Mouse (Mus musculus) cerebral cortex, adult 2 months (tissue): ENCODE results near the gene Abcc4.

Experiments used
- WGBS: fragments of 180-500 bp; shearing (Covaris S2); methylation state at CpG from one replicate; pipeline ENCODE4 v1.1.7; 2018; 5-methylcytosine and 5-hydroxymethylcytosine counted together

Abcc4 gene

GRCm38 (mm10) chr14:118676308-118676994, 29.6 kb downstream of the Abcc4 start:
- WGBS: 80% methylated on average over 13 of the region's 13 CpGs

DNA sequence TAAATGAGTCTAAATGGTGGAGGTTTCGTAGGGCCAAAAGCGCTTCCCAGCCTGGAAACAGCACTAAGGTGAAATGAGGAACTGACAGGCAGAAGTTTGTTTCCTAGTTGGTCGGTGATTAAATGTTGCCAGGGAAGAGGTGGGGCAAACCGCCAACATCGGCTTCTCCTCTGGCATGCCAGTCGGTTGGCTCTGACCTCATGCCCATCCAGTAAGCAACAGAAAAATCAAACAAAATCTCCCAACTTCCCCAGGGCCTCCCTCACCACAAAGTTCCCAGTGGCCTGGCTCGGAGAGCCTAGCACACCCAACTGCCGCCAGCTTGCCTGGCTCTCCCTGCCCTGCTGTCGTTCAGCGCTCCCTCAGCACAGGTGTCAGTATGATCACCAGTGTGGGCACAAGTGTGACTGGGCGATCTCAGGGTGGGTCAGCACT, 31.3 kb downstream of the Abcc4 start:
- 65% methylated on average over 11 of the region's 11 CpGs for WGBS

- WGBS: 86% methylated on average over 7 of the region's 7 CpGs
Observed at GRCm38 (mm10) chr14:118674224-118674623, 31.8 kb downstream of the Abcc4 start.

GRCm38 (mm10) chr14:118673501-118673900, 32.5 kb downstream of the Abcc4 start:
- WGBS: 89% methylated on average over 6 of the region's 6 CpGs

- 99% methylated on average over 6 of the region's 6 CpGs for WGBS
Observed at GRCm38 (mm10) chr14:118672931-118673330, 33.1 kb downstream of the Abcc4 start.

- 61% methylated on average over 6 of the region's 6 CpGs for WGBS
Observed at GRCm38 (mm10) chr14:118667499-118667898, 38.5 kb downstream of the Abcc4 start.

DNA sequence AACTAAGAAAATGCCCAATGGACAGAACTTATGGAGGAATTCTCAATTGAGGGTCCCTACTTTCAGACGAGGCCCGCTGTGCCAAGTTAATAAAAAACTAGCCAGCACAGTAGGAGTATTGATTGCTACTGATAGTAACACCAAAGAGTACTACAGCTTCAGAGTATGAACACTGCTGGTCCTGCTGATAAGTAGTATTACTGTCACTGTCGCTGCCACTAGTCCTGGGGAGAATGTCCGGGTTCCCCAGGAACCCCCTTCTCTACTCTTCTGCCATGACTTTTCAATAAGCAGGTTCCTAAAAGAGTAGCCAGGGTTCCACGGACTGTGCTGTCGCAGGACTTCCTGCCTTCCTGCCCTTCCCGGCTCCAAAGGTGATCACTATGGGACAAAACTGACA, 41.4 kb downstream of the Abcc4 start:
- WGBS: 88% methylated on average over 7 of the region's 7 CpGs

GRCm38 (mm10) chr14:118662625-118663276, 43.3 kb downstream of the Abcc4 start:
- 75% methylated on average over 18 of the region's 18 CpGs for WGBS

GRCm38 (mm10) chr14:118662124-118662523, 43.9 kb downstream of the Abcc4 start:
- WGBS: 69% methylated on average over 10 of the region's 10 CpGs

DNA sequence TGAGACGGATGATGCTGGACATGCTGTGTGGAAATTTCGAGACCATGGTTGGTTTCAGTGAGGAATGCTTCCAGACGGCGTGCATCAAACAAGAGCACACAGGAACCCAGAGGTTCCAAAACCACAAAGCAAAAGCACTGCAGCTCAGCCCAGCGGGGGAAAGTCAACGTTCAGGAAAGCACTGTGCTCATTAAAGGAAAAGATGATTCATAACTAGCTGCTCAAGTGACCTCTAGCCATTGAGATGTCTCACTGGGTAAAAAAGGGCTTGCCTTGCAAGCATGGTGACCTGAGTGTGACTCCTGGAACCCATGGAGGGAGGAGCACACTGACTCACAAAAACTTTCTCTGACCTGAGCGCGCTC, 47.7 kb downstream of the Abcc4 start:
- 81% methylated on average over 8 of the region's 8 CpGs for WGBS

DNA sequence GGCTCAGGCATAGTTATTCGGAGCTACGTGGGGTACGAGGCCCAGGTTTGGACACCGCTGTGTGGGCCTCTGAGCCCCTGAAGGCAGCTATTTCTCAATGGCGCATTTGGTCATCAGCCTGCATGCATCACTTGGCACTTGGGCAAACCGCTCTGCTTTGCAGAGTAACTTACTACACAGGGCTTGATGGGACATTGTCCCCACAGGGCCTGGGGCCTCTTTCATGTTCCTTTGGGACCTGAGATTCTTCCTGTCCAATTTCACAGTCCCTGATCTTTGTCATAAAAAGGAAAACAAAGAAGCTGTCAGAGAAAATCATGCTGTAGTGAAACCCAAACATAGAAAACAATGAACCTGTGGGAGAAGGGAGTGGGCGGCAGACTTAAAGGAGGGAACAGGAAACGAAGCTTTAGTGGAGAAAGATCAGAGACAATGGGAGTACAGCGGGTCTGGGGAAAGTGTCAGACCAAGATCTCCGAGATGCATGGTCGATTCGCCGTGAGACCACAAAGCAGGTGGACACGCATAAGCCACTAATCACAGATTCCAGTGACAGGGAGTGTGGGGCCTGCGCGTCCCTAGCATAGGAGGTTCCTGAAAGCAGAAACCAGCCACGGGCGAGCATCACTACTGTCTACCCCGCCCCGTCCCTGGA, 48.2 kb downstream of the Abcc4 start:
- 79% methylated on average over 20 of the region's 20 CpGs for WGBS

DNA sequence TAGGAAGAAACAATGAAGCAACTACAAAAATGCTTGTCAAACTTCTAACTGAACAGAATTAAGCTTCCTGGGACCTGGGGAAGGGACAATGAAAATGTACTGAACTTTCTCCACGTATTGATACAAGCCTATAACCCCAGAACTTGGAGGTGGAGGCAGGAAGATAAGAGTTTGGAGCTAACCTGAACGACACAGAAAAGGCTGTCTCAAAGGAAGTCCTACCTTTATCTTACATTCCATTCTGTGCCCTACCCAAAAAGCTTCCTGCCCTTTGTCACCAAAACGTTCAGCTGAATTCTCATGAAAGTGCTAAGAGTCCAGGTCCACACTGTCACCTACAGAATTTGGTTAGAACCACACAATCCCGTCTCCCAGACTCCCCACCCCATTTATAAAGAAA, 48.8 kb downstream of the Abcc4 start:
- 70% methylated on average over 4 of the region's 4 CpGs for WGBS

- WGBS: 81% methylated on average over 7 of the region's 7 CpGs
Observed at GRCm38 (mm10) chr14:118656036-118656435, 50.0 kb downstream of the Abcc4 start.

DNA sequence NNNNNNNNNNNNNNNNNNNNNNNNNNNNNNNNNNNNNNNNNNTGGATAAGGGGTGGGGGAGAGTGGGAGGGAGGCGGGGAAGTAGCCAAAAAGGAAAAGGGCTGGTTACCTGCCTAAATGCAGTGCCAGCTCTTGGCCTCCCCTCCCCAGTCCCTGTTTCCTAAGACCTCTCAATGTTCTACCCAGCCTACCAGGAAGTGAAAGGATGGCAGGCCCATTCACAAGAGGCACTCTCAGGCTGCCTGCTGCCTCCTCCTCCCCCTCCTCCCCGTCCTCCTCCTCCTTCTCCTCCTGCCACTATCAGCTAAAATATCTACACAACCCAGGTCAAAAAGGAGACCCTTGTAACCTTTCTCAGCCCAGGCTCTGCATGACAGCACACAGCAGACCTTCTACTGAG, 51.1 kb downstream of the Abcc4 start:
- WGBS: 70% methylated on average over 2 of the region's 2 CpGs

- WGBS: 94% methylated on average over 20 of the region's 20 CpGs
Observed at GRCm38 (mm10) chr14:118651704-118652439, 54.1 kb downstream of the Abcc4 start.

- WGBS: 90% methylated on average over 2 of the region's 2 CpGs
Observed at GRCm38 (mm10) chr14:118649895-118650256, 56.1 kb downstream of the Abcc4 start.

DNA sequence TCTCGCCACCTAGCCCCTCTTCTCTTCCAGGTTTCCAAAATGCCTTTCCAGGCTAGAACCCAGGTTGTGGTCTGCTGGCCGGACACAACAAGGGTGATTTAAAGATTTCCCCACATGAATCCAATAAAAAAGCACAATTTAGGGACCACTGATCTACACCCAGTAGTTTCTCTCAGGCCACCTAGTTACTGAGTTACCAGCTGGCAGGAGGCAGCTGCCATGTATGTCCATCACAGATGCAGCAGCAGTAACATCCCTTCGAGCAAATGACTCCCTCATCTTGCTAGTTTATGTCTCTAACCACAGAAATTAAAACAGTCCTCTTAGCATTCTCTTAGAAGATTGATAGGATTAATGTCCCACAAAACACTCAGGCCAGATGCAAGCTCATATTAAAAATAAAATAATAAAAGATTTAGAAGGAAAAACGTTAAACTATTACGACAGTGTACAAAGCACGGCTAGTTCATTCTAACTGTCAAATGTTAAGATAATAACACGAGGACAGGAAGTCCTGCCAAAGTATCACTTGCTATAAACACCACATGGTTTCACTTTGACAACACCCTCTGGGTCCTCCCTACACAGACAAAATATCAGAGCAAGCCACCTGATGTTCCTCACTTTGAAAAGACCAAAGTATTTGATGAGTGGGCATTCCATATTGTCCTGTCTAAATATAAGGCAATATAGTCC, 56.7 kb downstream of the Abcc4 start:
- WGBS: 77% methylated on average over 7 of the region's 7 CpGs

DNA sequence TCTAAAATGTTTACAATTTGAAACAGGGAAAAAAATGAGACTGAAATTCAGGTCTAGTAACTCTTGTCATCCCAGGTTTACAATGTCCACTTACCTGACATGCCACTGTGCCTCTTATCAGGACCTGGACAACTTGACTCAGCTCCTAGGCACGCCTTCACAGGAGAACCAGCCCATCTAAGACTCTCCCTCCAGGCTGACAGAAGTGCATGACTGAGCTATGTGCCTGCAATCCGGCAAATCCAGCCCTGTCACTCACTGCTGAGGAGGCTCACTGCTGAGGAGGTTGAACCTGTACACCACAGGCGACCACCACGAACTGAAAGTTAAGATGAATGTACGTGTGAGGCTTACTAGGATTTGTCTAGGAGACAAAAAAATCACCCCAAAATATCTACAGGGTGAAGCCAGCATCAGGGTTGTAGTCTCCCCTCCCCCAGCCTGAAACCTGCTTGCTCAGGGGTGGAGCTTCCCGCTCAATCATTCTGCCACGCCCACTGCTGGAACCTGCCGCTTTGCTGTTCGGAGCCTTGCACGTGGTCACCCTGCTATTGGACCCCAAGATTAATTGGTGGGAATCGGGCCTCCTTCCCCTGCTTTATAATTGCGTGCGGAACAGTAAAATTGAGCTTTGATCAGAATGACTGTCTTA, 63.0 kb downstream of the Abcc4 start:
- WGBS: 96% methylated on average over 13 of the region's 13 CpGs

DNA sequence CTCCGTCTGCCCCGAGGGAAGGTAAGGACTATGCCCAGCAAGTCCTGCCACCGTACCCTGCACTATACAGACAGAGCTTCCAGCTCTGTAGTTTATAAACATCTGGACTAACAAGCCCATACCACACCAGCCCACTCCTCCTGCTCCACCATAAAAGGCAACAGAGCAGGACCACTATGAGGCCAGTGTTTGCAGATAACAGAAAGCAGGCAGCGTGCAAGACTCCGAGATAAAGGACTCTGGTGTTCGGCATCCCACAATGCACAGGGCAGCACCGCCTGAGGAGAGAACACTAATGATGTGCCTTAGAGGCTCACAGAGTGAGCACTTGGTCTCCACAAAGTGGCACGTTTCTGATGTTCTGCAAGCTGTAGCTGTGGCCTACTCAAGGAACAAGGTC, 63.9 kb downstream of the Abcc4 start:
- WGBS: 90% methylated on average over 8 of the region's 8 CpGs

DNA sequence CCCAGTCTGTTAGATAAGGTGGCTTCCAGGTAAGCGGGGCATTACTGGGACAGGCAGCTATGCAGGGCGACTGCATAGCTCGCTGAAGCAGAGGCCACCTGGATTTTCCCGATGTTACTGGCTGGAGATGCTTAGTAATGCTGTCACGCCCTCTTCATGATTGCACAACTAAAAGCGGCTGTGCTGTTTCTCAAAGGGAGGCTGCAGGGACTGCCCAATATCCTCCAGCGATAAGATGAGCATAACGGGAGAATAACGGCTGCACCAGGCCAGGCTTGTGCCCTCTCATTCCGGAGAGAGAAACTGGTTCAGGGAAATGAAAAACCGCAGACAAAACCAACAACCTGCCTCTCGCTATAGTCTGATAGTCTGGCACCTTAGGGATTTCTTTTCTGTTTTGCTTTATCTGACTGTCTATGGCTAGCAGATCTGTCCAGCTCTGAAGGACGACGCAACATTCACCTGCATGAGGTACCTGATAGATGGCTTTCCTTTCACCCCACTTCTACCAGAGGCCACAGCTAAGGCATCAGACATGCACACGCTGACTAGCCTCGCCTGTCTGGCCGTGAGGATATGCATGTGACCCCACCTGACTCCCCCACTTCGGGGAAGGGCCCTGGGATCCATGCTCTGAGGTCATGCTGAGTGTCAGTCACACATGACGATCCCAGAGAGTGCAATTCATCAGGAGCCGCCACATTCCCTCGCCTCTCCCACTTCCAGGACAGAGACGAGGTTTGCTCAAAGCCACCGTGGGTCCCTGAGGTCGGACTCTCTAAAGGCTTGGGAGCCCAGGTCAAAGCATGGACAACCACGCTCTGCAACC, 67.4 kb downstream of the Abcc4 start:
- 92% methylated on average over 25 of the region's 25 CpGs for WGBS
